1 mouse cellular context compared by ENCODE assay signal in the genomic region with DNA sequence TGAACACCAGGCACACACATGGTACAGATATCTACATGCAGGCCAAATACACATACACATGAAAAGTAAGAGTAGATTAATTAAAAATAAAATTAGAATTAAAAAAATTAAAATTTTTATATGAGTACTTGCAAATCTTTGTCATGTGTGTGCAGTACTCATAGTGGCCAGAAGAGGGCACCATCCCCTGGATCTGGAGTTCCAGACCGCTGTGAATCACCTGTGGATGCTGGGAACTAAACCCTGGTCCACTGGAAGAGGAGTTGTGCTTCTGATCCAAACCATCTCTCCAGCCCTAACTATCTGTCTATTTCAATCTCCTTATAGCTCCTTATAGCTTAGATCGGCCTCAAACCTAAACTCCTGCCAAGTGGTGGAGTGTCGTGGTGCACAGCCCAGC.
TF ChIP-seq lines count a peak whose summit lies in the region.

No protein-coding gene starts in this region.

TF ChIP-seq in ES-E14, 5 proteins besides CTCF, POLR2A, EP300 and RAD21:
- no peak for TF ChIP-seq HCFC1 (IDR thresholded peaks at IDR 0.05; ENCODE audit: borderline replicate concordance, insufficient read depth, low read length)
- TF ChIP-seq ZC3H11A (IDR thresholded peaks at IDR 0.05; ENCODE audit: borderline replicate concordance, low read depth, low read length): 0 out of 2 replicates have a peak, but pooled peaks have one; percentile 5
